Mouse (Mus musculus) olfactory bulb, adult 2 months (tissue): ENCODE measurements at regions not wholly inside any gene's neighbourhood (a gene's known extent, or its start where the extent isn't known, plus 50 kb on each side); places are given as distances from the start of the nearest gene placed in this dataset.
"Not testable (repeated sequence)": the region's sequence is repeated elsewhere in the genome, so short reads cannot be mapped to it uniquely, and the experiment has no call there.

ENCODE experiments used
- H3K27ac ChIP-seq: fragments of 200-500 bp; 2 replicates; pipeline ENCODE4 v1.5.1; 2012; ENCODE audit warnings: low read depth, low read length; ENCODE audit not compliant: insufficient read depth
- H3K4me1 ChIP-seq: fragments of 200-500 bp; 2 replicates; pipeline ENCODE4 v1.6.1; 2012; ENCODE audit warnings: low read length; ENCODE audit not compliant: control insufficient read depth, insufficient read depth
- H3K4me3 ChIP-seq: fragments of 200-500 bp; 2 replicates; pipeline ENCODE4 v1.5.1; 2012; ENCODE audit warnings: mild to moderate bottlenecking, low read depth, low read length, moderate library complexity; ENCODE audit not compliant: insufficient read depth
- CTCF ChIP-seq: fragments of 200-500 bp; IDR thresholded peaks from 2 replicates; pipeline ENCODE4 v1.5.1; 2012; ENCODE audit warnings: low read depth, mild to moderate bottlenecking, low read length, moderate library complexity; ENCODE audit not compliant: insufficient read depth
- POLR2A ChIP-seq: fragments of 200-500 bp; IDR thresholded peaks from 2 replicates; pipeline ENCODE4 v1.6.1; 2012; ENCODE audit warnings: mild to moderate bottlenecking, low read depth, low read length, moderate library complexity; ENCODE audit not compliant: insufficient read depth
- WGBS: fragments of 180-500 bp; shearing (Covaris S2); methylation state at CpG from one replicate; pipeline ENCODE4 v1.1.7; 2018; 5-methylcytosine and 5-hydroxymethylcytosine counted together

DNA sequence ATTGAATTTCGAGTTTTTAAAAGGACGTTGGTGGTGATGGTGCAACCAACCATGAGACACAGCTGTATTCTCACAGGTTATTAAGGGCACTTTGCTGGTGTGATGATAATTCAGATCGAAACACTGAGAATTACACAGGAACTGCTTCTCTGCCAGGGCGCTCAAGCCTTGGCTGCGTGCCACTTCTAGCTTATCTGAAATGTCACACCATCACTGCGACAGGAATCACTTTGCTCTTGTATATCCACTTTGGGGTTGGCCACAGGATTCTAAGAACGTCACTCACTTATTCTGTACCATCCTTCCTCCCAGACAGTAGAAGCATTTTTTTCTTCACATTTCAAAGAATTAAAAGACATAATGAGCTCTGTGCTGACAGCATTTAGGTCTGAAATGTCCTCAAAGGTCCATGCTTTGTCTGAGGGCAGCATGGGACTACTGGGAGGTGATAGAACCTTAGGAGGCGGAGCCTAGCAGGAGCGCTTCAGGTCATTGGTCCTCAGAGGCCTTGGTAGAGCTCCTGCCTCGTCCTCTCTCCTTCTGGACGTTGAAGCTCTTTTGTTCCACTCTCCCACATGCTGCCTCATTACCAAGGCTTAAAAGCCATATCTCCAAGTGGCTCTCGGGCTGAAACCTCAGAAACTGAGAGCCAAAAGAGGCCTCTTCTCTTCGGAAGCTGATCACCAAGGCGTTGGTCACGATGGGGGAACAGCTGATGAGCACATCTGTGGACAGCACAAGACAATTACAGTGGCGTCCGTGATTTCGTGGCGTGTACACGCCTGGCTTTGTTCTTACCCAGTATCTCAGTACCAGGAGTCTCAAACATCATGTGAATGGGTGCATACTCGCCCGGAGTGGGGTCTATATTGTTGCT is 167.7 kb downstream of the Enc1 start:
- H3K4me1 ChIP-seq: no peaks in the 10 kb centered on the region
- H3K27ac ChIP-seq: no peak overlapping the region

DNA sequence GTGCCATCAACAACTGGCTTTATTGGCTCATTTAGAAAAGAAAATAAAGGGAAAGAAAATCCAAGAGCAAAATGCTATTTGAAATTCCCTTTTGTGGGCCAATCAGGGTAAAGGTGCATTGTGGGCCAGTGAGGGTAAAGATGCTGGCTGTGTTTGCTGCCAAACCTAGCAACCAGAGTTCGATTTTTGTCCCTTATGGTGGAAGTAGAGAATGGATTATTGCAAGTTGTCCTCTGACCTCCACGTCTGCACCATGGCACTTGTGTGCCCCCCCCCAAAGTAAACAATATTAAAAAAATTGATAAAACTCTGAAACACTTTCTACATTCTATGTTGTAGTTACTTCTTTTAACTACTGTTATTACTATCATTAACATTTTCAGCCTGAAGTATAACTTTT is 166.9 kb downstream of the Enc1 start:
- Histone ChIP-seq H3K27ac (no peak overlapping the region), H3K4me3 (no peak overlapping the region), H3K4me1 (no peaks in the 10 kb centered on the region)
- WGBS: 58% methylated on average over 2 of the region's 2 CpGs
- TF ChIP-seq CTCF: no peak
- no peak for TF ChIP-seq POLR2A

More for the DNA sequence above, 167.7 kb downstream of the Enc1 start:
- 67% methylated on average over 22 of the region's 22 CpGs for WGBS
- no peak for TF ChIP-seq CTCF
- H3K4me3 ChIP-seq: no peak overlapping the region

DNA sequence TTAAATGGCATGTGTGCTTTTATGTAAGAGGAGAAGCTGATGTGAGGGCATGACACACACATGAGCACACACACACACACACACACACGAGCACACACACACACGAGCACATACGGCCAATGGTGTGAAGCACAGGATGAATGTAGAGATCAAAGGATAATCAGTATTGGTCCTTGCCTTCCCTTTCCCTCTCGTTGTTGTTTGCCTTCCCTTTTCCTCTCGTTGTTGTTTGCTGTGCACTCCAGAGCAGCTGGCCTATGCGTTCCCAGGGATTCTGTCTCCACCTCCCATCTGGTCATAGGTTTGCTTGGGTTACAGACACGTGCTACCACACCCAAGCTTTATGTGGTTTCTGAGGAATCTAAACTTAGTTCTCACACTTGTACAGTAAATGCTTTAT is 165.8 kb downstream of the Enc1 start:
- H3K4me3 ChIP-seq: no peak overlapping the region
- TF ChIP-seq CTCF (no peak), POLR2A (no peak)
- H3K27ac ChIP-seq: no peak overlapping the region
- 68% methylated on average over 7 of the region's 7 CpGs for WGBS
- peaks cover 2% of the 10 kb centered on the region; the same call in 1 of the 2 replicates for H3K4me1 ChIP-seq

DNA sequence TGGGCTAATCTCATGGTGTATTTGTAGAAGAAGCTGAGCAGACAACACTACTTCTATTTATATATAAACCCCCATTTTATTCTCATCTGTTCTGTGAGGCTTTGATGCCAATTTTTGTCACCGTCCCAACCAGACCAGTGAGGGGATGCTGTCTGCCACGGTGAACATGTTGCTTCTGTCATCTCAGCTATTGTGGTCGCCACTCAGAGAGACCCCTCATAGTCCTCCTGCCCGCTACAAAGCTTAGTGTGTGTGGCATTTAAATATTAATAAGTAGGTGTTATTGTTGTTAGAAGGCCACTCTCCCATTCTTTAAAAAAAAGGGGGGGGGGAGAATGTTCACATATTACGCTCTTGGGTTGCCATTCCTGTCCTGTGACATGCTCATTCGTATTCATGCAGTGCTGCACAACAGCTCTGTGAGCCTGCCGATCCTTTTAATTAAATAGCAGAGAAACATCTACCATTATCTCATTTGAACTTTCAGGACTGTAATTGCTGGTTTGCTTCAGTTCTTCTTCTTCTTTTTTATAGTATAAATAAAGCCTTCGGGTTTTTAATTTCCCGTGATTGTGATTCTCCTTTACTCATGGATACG is 161.4 kb downstream of the Enc1 start:
- no peak for TF ChIP-seq POLR2A
- TF ChIP-seq CTCF: no peak
- Histone ChIP-seq H3K27ac (no peak overlapping the region), H3K4me1 (peaks cover 2% of the 10 kb centered on the region; the same call in 1 of the 2 replicates), H3K4me3 (no peak overlapping the region)
- 22% methylated on average over 10 of the region's 10 CpGs for whole genome bisulfite sequencing

DNA sequence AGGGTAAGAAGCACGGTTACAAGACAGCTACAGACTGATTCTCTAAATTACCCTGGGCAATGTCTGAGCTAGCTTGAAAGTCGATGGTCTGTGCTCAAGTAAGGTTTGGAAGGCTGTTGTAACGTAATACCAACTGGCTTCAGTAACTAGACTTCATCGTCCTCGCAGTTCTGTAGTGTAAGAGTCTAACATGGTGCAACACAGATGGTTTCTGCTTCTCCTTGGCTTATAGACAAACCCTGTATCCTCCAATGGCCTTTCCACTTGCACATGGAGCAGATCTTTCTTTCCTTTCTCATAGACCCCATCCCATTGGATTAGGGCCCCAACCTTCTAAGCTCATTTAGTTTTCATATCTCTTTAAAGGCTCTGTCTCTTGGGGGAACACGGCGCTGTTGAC is 160.7 kb downstream of the Enc1 start:
- Histone ChIP-seq H3K4me3 (no peak overlapping the region), H3K27ac (no peak overlapping the region), H3K4me1 (peaks cover 2% of the 10 kb centered on the region; the same call in 1 of the 2 replicates)
- TF ChIP-seq POLR2A: no peak
- TF ChIP-seq CTCF: no peak
- 95% methylated on average over 7 of the region's 7 CpGs for WGBS

DNA sequence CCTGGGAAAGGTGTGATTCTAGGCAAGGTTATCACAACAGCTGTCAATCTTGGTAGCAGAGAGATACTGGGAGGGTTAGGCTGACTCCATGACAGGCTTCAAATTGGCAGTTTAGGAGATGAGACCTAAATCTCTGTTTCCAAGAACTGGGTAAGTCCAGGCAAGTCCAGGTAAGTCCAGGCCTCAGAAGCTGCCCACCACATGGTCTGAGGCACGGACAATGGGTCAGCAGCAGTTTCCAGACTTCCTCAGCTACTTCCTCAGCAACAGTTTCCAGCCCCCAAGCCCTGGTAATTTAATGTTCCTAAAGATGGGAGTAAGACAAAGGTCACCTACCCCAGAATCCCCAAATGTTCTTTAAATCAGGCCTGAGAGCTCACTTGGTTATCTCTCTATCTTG is 157.1 kb downstream of the Enc1 start:
- Histone ChIP-seq H3K4me1 (peaks cover 2% of the 10 kb centered on the region; the same call in 1 of the 2 replicates), H3K4me3 (no peak overlapping the region), H3K27ac (no peak overlapping the region)
- 100% methylated on average over 1 of the region's 1 CpGs for WGBS
- TF ChIP-seq POLR2A: no peak
- TF ChIP-seq CTCF: no peak

DNA sequence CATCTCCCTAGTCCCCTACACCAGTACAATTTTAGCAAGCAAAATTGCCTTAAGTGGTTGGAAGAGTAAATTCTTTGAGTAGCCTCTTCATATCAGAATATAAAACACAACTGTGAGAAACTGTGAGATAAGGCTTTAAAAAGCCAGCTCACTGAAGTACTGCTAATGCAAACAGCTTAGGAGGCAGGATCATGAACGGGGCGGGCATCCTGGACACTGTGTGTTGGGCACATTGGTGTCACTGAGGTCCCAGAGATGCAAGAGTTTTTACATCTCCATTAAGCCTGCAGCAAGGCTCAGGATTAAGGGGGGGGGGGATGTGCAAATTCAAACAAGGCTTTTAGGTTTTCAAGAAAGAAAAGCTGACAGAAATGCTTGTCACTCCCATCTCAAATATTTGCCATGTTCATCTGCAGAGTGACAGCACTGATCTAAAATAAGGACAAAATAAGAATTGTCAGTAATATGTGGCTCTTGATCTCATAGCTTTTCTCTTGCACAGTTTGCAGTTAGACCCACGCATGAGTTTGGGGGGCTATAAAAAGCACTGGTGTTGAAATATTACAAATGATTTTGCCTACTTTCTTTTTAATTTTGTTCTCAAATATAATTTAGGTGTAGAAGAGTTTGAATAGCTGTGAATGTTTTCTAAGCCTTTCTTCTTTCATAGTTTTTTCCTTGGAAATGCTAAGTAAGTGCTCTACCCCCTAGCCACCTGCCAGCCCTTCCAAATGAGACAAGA is 156.2 kb downstream of the Enc1 start:
- H3K4me1 ChIP-seq: peaks cover under 1% of the 10 kb centered on the region; the same call in 1 of the 2 replicates
- WGBS: 93% methylated on average over 3 of the region's 3 CpGs
- no peak overlapping the region for H3K4me3 ChIP-seq
- TF ChIP-seq POLR2A (no peak), CTCF (no peak)
- no peak overlapping the region for H3K27ac ChIP-seq

DNA sequence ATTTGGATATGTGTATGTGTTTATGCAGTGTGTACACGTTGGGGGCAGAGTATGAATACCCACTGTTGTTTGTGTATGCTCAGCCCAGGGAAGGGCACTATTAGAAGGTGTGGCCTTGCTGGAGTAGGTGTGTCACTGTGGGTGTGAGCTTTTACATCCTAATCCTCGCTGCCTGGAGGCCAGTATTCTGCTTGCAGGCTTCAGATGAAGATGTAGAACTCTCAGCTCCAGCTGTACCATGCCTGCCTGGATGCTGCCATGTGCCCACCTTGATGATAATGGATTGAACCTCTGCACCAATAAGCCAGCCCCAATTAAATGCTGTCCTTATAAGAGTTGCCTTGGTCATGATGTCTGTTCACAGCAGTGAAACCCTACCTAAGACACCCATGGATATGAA is 155.4 kb downstream of the Enc1 start:
- 94% methylated on average over 2 of the region's 2 CpGs for WGBS
- not testable (repeated sequence) for H3K27ac ChIP-seq, H3K4me1 ChIP-seq, H3K4me3 ChIP-seq

DNA sequence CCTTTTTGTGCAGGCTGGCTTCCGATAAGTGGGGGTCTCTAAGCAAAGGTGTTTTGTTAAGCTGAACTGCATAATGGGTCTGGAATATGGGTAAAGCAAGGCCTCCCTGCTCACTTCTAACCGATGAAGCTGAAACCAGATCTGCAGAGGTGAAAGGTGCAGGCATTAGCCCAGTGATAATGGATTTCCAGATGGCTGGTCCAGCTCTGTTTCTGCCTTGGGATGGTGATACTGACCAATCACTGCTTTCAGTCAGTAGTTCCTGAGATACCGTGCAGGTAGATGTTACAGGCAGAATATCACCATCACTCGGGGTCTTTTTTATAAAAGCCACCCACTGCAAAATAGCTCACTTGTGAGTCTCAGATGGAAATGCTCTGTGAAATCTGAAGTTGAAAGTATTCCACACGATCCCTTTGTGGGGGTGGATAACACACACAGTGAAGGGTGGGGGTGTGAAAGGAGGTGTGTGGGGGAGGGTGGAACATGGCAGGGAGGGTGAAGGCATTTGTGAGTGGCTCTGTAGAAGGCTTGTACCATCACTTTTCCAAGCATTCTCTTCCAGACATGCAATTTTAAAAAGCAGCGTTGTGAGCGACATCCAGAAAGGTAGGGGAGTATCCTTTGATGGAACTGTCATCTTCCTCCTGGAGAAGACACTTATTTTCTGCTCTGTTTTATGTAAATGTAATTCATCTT is 154.0 kb downstream of the Enc1 start:
- no peak overlapping the region for H3K27ac ChIP-seq
- H3K4me3 ChIP-seq: no peak overlapping the region
- H3K4me1 ChIP-seq: peaks cover 2% of the 10 kb centered on the region; the same call in 1 of the 2 replicates
- WGBS: 89% methylated on average over 7 of the region's 7 CpGs
- no peak for TF ChIP-seq POLR2A
- TF ChIP-seq CTCF: no peak
